Mouse (Mus musculus) inflammation-experienced regulatory T-cells (primary cell): ENCODE measurements around the gene Cdx2. TPM values are rescaled to one million over a fixed set of nuclear protein-coding genes. Genes with fewer than 3 reads are reported as not detected.

Experiments used
- polyA plus RNA-seq, 2 experiments: library from polyadenylated mRNA; unstranded; fragments of 100-300 nt; shearing (Covaris generic); gene quantifications; one replicate each; pipeline ENCODE4 v1.2.1; 2017

Cdx2 gene
- polyA plus RNA-seq, result under 1 TPM in 1 of 2 experiments, not detected in 1; 0.89 TPM

DNA sequence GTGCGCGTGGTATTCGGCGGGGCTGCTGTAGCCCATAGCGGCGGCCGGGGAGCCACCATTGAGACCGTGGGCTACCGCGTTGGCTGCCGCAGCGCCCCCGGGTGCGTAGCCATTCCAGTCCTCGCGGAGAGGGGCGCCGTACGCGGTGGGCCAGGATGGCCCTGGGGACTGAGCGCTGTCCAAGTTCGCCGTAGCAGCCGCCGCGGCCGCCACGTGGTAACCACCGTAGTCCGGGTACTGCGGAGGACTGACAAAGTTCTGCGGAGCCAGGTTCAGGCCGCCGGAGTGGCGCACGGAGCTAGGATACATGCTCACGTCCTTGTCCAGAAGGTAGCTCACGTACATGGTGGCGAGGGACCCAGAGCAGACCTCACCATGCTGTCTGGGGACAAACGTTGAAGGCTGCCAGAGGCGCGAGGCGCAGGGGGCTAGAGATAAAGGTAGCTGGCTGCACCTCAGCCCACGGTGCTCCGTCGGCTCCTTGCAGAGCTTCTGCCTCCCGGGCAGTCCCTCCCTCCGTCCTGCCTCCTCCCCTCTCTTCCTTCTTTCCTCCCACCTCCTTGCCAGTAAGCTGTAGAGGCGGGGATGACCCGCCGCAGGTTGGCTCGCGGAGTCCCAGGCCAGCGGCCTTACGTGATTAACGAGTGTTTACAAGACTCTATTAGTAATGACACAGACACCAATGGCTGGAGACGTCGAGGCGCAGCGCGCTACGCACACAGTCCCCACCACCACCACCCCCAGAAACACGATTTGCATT, at the start of gene Cdx2:
Cdx2 (minus strand) TSS at position 633 of the 760 bp plus-strand sequence.

DNA sequence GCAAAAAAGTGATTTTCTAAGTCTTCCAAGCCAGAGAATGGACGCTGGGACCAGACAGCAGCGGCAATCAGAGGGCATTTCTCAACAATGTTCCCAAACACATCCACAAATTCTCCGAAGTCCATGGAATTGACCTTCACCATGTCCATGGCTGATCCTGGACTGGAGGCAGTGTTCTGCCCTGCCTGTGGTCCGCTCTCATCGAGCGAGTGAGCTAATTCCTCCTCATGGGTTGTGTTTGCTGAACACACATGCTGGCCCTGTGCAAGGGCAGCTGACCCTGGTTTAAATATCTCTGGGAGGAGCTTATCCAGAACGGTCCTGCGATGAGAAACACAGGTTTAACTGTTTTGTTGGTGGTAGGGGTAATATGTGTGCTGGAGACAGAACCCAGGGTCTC, 15.1 kb upstream of the Cdx2 start, which contains the start of gene Urad:
Urad (minus strand) TSS at position 258 of the 400 bp plus-strand sequence.

DNA sequence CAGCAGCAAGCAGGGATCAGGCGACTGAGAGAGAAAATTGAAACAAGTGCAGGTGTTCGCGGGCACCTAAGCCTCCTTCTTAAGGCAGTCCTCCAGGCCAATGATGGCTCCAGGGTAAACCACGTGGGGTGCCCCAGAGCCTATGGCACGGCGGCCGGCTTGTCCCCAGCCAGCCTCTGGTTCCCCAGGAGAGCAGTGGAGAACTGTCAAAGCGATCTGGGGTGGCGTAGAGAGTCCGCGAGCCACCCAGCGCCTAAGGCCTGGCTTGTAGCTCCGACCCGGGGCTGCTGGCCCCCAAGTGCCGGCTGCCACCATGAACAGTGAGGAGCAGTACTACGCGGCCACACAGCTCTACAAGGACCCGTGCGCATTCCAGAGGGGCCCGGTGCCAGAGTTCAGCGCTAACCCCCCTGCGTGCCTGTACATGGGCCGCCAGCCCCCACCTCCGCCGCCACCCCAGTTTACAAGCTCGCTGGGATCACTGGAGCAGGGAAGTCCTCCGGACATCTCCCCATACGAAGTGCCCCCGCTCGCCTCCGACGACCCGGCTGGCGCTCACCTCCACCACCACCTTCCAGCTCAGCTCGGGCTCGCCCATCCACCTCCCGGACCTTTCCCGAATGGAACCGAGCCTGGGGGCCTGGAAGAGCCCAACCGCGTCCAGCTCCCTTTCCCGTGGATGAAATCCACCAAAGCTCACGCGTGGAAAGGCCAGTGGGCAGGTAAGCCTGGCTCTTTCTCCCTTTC, 37.0 kb downstream of the Cdx2 start, which contains the start of gene Pdx1:
Pdx1 (plus strand) TSS at position 34 of the 747 bp plus-strand sequence.

Other genes starting within 250 kb of the Cdx2 start
- gene Lnx2, start 230.7 kb downstream of the Cdx2 start, polyA plus RNA-seq, result 10 to 100 TPM; 45.4 to 47.3 TPM
- gene Polr1d, start 230.2 kb downstream of the Cdx2 start, polyA plus RNA-seq, result 100 to 1,000 TPM; 136 to 138 TPM
- not detected for gene Gsx1, start 118.6 kb downstream of the Cdx2 start, polyA plus RNA-seq
- gene Pdx1, start 37.3 kb downstream of the Cdx2 start, polyA plus RNA-seq, result under 1 TPM in 1 of 2 experiments, not detected in 1; 0.72 TPM
- not detected for gene Urad, start 15.2 kb upstream of the Cdx2 start, polyA plus RNA-seq
- 1 to 10 TPM in 1 of 2 experiments, under 1 TPM in 1; 0.22 to 1.8 TPM for gene Flt3, start 93.2 kb upstream of the Cdx2 start, polyA plus RNA-seq
- 10 to 100 TPM; 32.3 to 40.5 TPM for gene Pan3, start 122.9 kb upstream of the Cdx2 start, polyA plus RNA-seq